9 mouse cellular contexts compared by ENCODE assay signal in the genomic region with DNA sequence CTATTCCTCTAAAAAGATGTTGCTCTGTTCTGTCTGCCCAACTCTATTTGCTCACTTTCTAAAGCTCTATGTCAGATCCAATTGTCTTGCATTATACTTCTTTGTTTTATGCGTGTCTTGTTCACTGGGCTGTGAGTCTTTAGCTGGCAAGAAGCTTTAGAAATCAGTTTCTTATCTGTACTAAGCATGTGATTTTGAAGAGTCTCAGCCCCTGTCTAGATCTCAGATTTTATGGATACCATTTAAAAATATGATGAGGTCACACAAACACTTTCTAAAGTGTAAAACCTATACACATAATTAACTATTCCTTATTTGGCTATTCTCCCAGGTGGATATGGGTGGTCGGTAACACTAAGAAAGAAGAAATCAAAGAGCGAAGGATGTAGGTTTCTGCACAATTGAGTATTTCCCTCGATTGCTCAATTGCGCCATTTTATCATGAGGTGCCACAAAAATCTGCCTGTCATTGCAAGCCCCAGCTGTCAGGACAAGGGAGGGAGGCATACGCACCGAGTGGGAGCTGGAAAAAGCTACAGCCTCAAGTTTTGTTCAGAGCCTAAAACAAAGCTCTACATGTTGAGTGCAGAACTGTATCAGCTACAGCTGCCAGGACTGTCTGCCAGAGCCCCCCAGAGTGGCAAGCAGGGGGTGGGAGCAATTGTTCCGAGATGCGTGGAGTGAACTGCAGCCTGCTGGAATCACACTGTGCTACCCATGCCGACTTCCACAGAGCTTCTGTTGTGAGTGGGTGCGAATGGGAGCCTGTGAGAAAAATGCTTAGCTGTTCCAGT. TPM values are rescaled to one million over a fixed set of nuclear protein-coding genes. Genes with fewer than 3 reads are reported as not detected.
DNase-seq lines count a peak whose midpoint lies in the region; ATAC-seq lines count a peak whose summit lies in the region.
"Had no signal": no experiment of that assay in that cellular context is flagged by ENCODE, and none has a peak within 500 bp of the region (broad histone marks: within the 10 kb centered on the region; RNA-seq: fewer than 3 reads in every experiment).

No protein-coding gene starts in this region.

- no peaks in the 10 kb centered on the region for H3K4me1 ChIP-seq in neural tube, embryonic 14.5 days (ENCODE audit: control insufficient read depth, insufficient read depth, low read length)

- H3K4me2 ChIP-seq in neural tube, embryonic 14.5 days (ENCODE audit: low read depth, low read length), result no peak overlapping the region

- H3K27me3 ChIP-seq in neural tube, embryonic 14.5 days (ENCODE audit: control insufficient read depth, insufficient read depth, low read length), result no peaks in the 10 kb centered on the region

- no peaks in the 10 kb centered on the region for H3K9me3 ChIP-seq in neural tube, embryonic 14.5 days (ENCODE audit: control insufficient read depth, low read length)

- peak; percentile 4 for DNase-seq in kidney, postnatal 10 days
- DNase-seq in kidney, postnatal 14 days, result no peak
- peak; percentile 21 to 23 for DNase-seq in cerebellum, postnatal 36 days
- DNase-seq in left cerebral cortex, adult 11 months (ENCODE audit: low spot score), result peak; percentile 66
- no peak for DNase-seq in adrenal gland, adult 18-20 months (ENCODE audit: low spot score in 2 of 2)
- no peak for DNase-seq in ovary, postnatal 10 days (ENCODE audit: low spot score)
- no peak for DNase-seq in embryo, embryonic 10 days (ENCODE audit: low spot score)

- ATAC-seq in neural tube, embryonic 14.5 days (ENCODE audit: low read depth), result peak; percentile 60

- no peaks in the 10 kb centered on the region for H3K36me3 ChIP-seq in neural tube, embryonic 14.5 days (ENCODE audit: control insufficient read depth, insufficient read depth, low read length)

- H3K9ac ChIP-seq in neural tube, embryonic 14.5 days (replicated peaks; ENCODE audit: low read depth, low read length), result no peak overlapping the region

- H3K27ac ChIP-seq in neural tube, embryonic 14.5 days (ENCODE audit: low read depth, low read length), result no peak overlapping the region

- H3K4me3 ChIP-seq in neural tube, embryonic 14.5 days (ENCODE audit: low read depth, low read length), result no peak overlapping the region

- 64% methylated on average over 11 of the region's 11 CpGs for WGBS in neural tube, embryonic 14.5 days

RNA-seq across cellular contexts. Expression of a gene that starts 47.6 kb away (rescaled TPM):
- polyA plus RNA-seq in neural tube, embryonic 14.5 days (2014; fragmentation: Nextera tagmentation; extraction: Ambion mirVana), result 86.2 and 101 TPM in 2 replicates
- total RNA-seq in adrenal gland, adult 18-20 months (2021), result 1 to 10 TPM; 1.7 to 1.8 TPM
- total RNA-seq: MEL had no signal

Comparison
In these comparisons a context has a peak if more than half of its experiments do, and no peak if none do; other contexts are left out.
1. DNase-seq: peak in kidney, postnatal 10 days (single experiment), cerebellum, postnatal 36 days (2 of 2) and left cerebral cortex, adult 11 months (single experiment); none in kidney, postnatal 14 days (single experiment), adrenal gland, adult 18-20 months (0 of 2), ovary, postnatal 10 days (single experiment) and embryo, embryonic 10 days (single experiment).